Mouse (Mus musculus) embryo, embryonic 10.5 days (tissue): ENCODE measurements around the gene Zmiz1.
A peak's percentile ranks its signal among the peaks of the same experiment; 100 is the strongest.

ENCODE experiments used
- DNase-seq: peaks from one replicate; pipeline ENCODE4 v3.0.0-alpha.2; 2015; ENCODE audit warnings: low spot score

Zmiz1 gene

DNA sequence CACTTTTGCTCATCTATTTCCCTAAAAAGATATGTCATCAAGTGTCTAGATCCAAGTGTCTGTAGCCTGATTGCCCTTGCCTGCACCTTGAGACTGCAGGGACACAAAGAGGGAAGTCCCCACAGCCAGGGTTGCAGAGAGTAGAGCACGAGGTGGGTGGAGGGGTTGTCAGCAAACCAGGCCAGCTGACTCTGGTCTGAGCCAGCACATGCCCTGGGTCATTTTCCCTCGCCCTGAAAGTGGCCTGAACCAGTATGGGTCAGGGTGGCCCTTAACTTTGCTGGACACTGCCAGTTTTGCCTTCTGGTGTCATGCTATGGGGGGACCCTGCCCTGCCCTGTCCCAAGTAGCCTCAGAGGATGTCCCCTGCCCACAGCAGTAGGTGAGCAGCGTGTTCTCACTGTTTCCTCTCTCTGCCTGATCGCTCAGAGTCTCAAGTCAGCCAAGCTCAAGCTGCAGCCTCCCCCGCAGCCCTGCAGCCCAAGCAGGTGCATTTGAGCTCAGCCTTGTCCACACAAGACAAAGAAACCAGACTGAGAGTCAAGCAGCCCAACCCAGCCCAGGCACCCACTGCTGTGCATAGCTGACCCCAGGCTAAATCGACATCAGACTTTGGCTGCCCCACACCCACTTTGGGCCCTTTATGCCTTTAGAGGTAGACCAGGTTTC is 14.1 kb downstream of the Zmiz1 start:
- DNase-seq: no peak

DNA sequence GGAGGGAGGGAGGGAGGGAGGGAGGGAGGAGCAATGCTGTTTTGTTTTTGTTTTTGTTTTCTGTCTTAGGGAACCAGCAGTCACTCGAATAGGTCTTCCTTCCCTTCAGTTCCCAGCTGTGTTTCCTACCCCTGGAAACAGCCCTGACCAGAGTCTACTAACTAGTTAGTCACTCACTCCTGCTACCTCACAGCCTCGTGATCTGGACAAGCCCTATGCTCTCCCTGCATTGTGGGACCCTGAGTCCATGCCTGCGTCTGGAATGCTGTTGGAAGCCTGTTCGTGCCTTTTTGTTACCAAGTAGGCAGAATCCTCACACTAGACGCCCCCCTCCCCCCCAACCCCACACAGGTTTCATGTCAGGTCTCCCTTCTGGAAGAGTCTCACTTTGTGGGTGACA is 15.0 kb downstream of the Zmiz1 start:
- no peak for DNase-seq

DNA sequence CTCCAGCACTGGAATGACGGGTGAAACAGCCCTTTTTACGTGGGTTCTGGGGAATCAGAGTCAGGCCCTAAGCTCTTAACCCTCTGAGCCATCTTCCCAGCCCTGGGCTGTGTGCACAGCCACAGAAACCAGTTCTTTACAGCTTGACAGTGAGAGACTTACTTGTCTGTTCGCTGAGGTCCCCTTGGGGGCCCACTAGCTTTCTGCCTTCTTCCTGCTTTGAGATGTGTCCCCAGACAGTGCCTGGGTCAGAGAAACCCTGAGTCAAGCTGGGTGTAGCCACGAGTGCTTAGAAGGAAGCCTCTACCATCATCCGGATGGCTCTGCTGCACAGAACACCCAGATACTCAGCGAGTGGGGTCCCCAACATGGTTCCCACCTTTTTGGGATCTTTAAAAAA is 15.7 kb downstream of the Zmiz1 start:
- no peak for DNase-seq

DNA sequence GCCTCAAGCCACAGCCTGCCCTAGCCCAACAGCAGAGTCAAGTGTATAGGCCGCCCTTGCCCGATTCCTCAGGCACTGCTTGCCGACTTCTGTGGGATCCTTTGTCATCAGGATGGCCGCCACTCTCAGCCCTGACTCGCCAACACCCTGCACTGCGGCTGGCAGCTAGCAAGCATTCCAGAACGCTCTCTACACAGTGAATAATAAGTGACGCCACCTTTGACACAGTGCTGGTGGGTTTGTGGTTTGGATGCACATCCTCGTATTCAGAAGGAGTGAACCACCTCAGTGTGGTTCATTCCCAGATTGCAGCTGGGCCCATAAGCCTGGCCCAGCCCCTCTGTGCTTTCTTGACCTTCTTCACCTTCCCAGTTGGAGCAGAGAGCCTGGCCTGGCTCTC is 17.1 kb downstream of the Zmiz1 start:
- DNase-seq: no peak

DNA sequence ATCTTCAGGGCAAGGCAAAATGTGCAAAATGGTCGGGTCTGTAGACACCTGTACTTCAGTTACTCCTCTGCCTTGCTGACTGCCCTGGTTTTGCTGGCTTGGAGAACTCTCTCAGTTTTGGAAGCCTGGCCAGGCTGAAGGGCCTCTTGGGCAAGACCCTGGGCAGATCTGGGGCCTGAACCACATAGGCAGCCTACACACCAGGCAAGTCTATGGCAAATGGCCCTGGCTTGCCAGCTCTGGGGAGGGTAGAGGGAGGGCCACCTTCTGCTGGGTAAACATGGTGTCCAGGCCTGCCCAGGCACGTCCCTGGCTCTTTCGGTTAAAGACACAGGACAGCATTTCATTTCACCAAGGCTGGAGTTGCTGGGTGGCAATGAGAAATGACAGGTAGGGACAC is 17.5 kb downstream of the Zmiz1 start:
- DNase-seq: no peak

DNA sequence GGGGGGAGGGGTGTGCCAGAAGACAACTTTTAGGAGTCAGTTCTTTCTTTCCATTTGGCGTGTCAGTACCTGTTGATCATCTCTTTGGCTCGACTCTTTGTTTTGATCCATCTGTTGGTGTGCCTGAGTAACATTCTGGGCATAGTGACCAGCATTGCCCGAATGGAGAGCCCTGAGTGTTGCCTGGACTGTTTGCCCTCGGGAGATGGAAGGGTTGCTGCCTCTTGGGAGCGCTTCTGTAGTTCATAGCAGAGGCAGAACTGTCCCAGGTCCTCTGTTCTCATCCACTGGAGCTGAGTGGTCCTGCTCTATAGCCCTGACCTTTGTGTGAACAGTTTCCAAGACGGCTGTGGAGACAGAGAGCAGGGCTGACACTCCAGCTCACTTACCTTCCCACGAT is 18.3 kb downstream of the Zmiz1 start:
- DNase-seq: no peak

DNA sequence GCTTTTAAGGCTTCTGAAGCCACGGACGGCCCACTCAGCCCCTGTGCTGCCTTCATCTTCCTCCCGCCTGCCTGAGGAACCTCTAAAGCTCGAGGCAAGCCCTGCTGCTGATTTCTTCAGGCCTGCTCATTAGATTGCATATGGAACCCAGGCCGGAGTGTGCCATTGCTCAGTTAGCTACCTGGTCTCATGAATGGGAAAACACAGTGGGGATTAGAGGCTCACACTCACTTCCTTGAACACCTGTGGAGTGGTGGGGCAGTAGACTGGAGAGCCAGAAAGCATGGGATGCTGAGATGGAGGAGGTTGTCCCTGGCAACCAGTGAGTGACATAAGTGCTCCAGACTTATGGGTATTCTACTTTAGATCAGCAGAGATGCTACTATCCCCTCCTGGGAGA is 19.3 kb downstream of the Zmiz1 start:
- no peak for DNase-seq

DNA sequence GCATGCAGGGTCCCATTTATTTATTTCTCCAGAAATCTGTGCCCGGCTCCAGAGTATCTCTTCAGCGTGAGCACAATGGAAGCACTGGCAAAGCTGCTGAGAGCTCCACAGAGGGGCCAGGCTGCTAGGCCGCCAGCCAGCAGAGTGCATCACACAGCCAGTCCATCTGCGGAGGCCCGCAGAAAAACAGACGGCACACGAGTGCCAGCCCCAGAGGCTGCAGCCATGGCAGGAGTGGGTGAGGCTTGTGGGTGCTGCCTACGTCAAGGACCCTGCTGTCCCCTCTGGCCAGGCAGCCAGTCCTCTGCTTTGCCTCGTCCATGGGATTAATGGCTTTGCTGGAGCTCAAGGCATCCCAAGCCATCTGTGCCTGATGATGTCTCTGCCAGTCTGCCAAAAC is 19.8 kb downstream of the Zmiz1 start:
- no peak for DNase-seq

DNA sequence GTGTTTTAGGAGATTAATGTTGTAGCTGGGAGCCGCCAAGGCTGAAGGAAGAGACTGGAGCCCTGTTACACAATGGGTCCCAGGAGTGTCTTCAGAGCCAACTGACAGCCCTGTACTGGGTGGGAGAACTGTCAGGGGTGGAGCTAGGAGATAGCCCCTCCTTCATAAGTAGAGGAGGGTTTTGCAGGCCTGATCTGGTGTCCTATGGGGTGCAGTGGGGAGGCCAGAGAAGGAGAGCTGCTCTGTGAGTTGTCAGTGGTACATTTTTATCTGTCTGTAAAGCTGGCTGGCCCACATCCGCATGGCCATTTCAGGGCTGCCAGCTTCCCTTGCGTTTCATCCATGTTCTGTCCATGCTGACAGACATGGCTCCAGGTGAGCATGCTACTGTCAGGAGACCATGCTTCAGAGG is 20.9 kb downstream of the Zmiz1 start:
- DNase-seq: no peak

DNA sequence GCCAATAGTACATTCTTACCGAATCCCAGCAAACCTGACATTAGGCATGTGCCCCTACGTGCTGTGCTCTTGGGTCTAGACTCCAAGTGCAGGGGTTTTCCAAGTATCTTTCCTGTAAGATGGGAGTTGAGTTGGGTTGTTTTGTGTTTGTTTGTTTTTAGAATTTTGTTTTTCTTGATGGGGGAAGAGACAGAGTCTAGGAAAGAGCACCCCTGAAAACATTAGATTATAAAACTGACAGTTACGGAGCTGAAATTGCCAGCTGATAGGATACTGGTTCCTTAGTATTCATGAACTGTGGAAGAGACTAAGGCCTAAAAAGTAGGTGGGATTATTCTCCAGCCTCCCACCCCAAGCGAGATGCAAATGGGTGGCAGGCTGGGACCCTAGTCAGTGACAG is 21.5 kb downstream of the Zmiz1 start:
- DNase-seq: no peak

DNA sequence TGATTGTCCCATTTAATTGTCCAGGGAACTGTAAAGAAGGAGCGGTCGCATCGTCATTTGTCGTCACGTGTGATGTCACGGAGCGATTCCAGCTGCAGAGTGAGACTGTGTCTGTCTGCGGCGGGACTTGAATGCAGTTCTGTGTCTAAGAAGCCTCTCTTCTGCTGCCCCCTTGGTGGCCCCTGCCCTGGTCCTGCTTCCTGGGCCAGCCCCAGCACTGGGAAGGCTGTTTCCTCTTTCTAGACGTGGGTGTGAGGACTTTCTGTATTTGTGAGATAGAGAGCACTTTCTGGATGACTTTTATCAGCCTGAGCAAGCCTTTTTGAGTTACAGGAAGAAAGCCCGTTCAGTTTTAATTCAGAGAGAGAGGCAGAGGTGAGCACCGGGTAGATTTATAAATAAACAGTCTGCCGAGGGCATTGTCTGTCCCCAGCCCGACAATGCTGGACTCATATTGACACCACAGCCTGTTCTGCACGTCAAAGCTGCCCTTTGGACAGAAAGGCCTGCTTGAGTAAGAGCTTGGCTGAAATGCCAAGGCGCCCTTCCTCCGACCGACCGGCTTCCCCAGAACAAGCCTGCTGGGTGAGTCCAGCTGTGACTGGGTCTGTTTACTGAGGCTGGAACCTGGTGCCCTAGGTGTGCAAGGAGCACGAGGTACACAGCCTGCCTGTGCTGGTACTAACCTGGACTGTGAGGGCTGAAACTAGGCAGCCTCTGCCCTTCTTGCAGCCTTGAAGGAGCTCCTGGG is 22.1 kb downstream of the Zmiz1 start:
- DNase-seq: no peak

DNA sequence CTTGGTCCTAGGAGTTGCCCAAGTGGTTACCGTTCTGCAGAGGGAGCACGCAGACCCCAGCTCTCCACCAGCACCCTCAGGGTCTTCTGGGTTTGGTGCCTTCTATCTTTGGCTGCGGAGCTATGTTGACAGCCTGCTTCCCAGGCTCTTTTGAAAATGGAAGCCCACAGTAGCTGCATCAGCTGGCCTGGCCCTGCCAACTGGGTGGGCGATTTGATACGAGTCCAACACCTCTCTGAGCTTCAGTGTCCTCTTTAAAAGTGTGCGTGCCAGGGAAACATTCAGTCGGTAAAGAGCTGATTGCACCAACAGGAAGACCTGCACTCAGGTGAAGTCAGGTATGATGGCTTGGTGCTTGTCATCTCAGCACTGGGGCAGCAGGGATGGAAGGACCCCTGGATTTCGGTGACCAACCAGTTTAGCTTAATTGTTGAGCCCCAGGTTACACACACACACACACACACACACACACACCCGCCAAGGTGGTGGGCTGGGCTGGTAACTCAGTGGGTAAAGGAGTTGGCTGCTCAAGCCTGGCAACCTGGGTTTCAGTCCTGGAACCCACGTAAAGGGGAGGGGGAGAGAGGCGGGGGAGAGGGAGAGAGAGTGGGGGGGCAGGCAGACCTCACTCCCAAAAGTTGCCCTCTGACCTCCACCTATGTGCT is 22.8 kb downstream of the Zmiz1 start:
- DNase-seq: no peak

DNA sequence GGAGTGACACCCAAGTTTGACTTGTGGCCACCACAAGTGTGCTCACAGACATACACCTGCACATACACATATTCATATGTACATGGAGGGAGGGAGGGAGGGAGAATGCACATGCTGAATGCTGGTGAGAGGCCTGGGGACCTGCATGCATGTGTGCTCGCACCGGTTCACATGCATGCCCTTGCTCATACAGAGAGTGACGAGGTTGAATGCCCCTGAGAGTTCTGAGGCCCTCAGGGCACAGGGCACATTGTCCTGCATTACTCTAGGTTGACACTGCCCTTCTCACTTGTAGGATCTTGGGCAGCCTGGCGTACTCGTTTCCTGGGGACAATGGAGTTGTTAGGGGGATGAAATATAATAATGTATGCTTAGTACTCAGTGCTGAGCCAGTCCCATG is 23.4 kb downstream of the Zmiz1 start:
- DNase-seq: no peak

DNA sequence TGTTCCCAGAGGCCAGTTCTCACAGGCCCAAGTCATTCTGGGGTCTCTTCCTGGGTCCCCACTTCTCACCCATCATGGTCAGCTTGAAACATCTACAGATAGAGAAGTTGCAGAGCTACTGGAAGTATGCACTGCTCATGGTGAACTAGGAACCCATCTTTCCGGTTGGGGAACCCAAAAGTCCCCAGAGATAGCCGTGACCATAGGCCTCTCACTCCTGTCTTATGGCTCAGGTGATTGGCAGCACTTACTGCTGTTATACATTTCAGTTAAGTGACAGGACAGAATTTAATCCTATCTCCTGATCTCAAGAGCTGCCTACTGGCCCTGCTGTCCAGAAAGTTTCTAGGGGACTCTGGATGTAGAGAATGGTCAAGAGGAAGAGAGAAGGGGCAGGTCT is 24.3 kb downstream of the Zmiz1 start:
- no peak for DNase-seq

DNA sequence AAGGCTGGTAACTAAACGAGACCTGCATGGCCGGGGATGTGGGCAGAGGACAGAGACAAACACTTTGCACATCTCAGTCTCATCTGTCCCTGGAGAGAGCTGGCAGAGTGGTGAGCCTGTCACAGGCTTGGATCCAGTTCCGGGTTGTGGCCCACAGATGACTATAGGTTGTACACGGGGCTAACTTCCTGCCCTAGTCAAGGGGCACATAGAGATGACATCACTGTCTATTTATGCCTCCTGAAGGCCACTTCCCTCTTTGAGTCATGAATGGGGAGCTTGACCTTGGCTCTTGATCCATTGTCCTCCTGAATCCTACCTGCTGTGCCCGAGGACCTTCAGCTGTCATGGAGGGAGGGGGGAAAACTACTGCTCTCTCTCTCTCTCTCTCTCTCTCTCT is 25.1 kb downstream of the Zmiz1 start:
- peak; percentile 49 for DNase-seq

DNA sequence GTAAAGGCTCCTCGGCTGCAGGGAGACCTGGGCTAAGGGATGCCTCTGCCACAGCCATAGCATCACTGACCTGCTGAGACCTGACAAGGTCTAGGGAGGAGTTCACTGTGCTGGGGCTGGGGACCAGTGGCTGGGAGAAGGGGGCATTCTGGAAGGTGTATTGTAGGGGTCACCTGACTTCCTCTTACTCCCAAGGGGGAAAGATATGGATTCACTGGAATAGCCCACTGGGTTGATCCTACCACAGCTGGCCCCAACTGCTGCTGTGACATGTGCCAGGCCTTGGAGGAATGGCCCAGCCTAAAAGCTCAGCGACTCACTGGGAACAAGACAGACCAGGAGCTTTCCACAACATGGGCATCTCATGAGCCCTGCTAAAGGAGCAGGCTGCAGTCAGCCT is 27.2 kb downstream of the Zmiz1 start:
- DNase-seq: no peak

DNA sequence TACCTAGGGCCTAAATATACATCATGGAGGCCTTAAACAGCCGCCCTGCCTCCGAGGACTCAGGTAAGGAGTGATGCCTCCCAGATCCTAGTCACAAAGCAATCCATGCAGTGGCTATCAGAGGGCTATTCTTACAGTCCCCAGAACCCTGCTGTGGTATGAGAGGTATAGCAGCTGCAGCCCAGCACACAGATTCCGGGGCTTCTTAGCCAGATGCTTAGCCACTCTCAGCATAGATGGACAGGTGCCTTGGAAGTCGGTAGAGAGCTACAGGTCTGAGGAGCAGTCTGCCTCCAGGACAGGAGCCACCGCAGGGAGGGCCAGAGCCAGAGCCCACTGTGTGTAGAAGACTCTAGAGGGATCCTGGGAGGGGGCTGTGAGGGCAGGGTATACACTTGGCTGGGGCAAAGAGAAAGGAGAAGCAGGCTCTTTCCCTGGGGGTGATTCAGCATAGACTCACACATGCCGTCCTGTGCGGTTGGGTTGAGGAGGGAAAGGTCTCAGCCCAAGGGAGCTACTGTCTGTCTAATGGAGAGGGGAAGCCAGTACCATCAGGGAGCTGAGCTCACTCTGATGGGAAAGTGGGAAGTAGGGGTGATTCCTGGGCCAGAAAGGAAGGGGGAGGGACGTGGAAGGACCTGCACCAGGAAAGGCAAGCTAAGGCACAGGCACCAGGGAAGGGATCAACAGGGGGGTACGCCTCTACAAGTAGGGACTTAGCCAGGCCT is 27.9 kb downstream of the Zmiz1 start:
- no peak for DNase-seq

DNA sequence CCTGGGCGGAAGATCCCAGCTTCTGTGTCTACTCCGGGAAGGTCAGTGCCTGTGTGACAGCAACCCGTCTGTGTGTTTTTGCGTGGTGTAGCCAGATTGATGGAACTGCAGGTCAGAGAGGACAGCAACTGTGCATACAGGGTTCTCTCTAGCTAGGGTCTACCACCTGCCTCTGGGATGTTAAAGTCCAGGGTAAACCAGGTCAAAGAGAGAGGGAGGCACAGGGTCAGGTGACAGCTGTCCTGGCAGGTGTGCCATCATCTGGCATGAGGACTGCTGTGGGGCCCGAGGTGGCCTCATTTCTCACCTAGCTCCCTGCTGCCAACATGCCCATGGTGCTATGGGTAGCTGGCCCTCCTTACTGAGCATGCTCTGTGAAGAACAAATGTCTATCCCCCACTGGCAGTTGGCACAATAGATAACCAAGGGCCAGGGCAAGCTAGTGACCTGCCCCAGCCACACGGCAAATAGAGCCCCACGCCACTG is 28.5 kb downstream of the Zmiz1 start:
- DNase-seq: no peak

DNA sequence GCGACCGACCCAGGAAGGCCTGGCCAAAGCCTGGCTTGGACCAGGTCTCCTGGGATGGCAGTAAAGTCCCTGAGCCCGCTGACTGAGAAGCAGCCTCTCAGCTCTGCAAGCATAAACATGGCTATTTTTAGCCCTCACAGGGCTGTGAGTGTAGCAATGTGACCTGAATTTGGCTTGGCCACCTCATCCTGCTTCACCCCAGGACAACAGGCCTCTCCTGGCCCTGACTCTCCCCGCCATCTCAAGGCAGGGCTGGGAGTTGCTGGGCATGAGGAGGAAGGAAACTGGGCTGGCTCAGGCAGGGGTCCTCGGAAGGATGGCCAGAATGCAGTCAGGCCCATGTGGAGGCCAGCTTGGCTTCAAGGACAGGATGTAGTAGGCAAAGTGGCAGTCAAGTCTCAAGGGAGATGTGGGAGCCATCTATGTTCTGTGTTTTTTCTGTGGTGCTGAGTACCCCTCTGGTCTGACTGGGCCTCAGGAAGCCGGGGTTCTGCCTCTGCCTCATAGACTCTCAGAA is 29.2 kb downstream of the Zmiz1 start:
- no peak for DNase-seq

DNA sequence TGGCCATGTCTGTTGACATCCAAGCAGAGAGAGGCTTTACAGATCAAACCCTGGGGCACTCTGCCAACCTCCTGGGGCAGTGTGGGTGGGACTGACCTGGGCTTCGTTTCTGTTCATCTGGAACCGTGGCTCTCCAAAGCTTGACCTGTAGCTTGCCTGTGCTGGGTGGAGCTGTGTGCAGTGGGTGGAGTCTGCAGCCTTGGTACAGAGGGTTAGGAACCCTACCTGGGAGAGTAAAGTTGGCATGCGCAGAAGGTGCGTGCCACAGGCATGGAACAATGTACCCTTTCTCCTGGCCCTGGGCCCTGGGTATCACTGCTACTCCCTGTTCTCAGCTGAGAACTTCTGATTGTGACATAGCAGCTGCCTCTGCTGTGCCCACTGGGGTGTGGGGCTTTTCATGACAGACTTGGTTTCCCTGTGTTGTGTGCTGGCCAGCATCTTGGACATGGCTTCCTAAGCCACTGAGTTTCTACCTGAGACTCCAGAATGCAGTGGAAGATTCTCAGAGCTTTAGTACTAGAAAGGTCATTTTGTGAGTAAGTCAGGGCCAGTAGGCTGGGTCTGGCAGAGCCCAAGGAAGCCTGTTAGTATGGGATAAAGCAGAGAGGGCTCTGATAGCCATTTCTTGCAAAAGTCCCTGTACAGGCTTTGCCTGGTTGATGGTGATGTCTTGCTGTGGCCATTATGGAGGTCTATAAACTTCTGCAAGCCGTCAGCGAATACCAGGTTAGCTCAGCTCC is 30.5 kb downstream of the Zmiz1 start:
- no peak for DNase-seq

DNA sequence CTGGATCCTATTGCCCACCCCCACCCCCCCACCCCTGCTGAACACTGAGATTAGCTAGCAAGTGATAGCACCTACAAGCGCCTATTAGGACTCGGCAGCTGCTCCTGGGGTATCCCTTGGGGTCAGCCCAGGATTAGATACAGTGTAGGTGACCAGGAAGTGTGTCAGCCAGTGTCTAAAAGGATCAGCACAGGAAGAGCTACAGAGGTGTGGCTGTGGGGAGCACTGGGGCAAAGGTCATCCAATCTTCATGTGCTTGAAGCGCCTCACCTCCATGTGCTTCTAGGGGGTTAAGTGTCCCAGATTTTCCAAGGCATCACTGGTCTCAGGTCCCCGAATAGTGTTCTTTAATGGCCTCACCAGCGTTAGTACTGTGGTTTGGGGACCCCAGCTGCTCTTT is 33.0 kb downstream of the Zmiz1 start:
- DNase-seq: no peak
